Mouse (Mus musculus): ENCODE results near the gene Ccdc69.

GRCm38 (mm10) chr11:55019711-55020110 lies 58.2 kb downstream of the Ccdc69 start:
- no peak for TF ChIP-seq POLR2A (IDR thresholded peaks at IDR 0.05; ENCODE audit: control insufficient read depth in 1 of 2, insufficient read depth in 1 of 2, low read depth in 1 of 2, low read length in 2 of 2, poor library complexity in 1 of 2)
- TF ChIP-seq ZC3H11A (IDR thresholded peaks at IDR 0.05; ENCODE audit: low read depth, low read length) = no peak
- TF ChIP-seq CTCF (IDR thresholded peaks at IDR 0.05 in 2 of 3, conservative IDR thresholded peaks at IDR 0.05 in 1 of 3; ENCODE audit: control insufficient read depth in 1 of 3, insufficient read depth in 1 of 3, low read depth in 2 of 3, low read length in 3 of 3, poor library complexity in 1 of 3, severe bottlenecking in 1 of 3) = no peak
- TF ChIP-seq ZNF384 (IDR thresholded peaks at IDR 0.05; ENCODE audit: low read depth, low read length) = no peak
- no peak for TF ChIP-seq E2F4 (IDR thresholded peaks at IDR 0.05; ENCODE audit: borderline replicate concordance, low read depth, low read length)
- no peak for TF ChIP-seq TBP (IDR thresholded peaks at IDR 0.05; ENCODE audit: low read depth, low read length)

Data from MEL (cell line).